Mouse (Mus musculus) stomach, postnatal 0 days (tissue): ENCODE data around the gene Crybg1. TPM values are rescaled to one million over a fixed set of nuclear protein-coding genes. Genes with fewer than 3 reads are reported as not detected.

Experiments
- ATAC-seq: fragments of 200-750 bp; cut with Nextera tagmentation; 2 replicates; pipeline ENCODE4 v1.8.0; 2017; ENCODE audit not compliant: low FRiP score, low TSS enrichment
- DNase-seq: peaks from one replicate; pipeline ENCODE4 v3.0.0-alpha.2; 2016; ENCODE audit warnings: low spot score
- H3K27ac ChIP-seq: fragments of 300-500 bp; sonication (generic); replicated peaks from 2 replicates; pipeline ENCODE4 v1.5.1; 2014; ENCODE audit warnings: mild to moderate bottlenecking, control low read depth
- H3K27me3 ChIP-seq: fragments of 300-500 bp; sonication (generic); 2 replicates; pipeline ENCODE4 v1.6.1; 2014; ENCODE audit warnings: low read length; ENCODE audit not compliant: control insufficient read depth, insufficient read depth
- H3K36me3 ChIP-seq: fragments of 300-500 bp; sonication (generic); 2 replicates; pipeline ENCODE4 v1.6.1; 2014; ENCODE audit warnings: low read length, mixed read lengths; ENCODE audit not compliant: control insufficient read depth, insufficient read depth
- H3K4me1 ChIP-seq: fragments of 300-500 bp; sonication (generic); replicated peaks from 2 replicates; pipeline ENCODE4 v1.6.1; 2014; ENCODE audit warnings: antibody characterized with exemption; ENCODE audit not compliant: control insufficient read depth, insufficient read depth
- H3K4me2 ChIP-seq: fragments of 300-500 bp; sonication (generic); replicated peaks from 2 replicates; pipeline ENCODE4 v1.6.1; 2014; ENCODE audit warnings: low read depth, mild to moderate bottlenecking, control low read depth, moderate library complexity
- H3K4me3 ChIP-seq: fragments of 300-500 bp; sonication (generic); 2 replicates; pipeline ENCODE4 v1.5.1; 2014; ENCODE audit warnings: low read depth, low read length, control low read depth
- H3K9ac ChIP-seq: fragments of 300-500 bp; sonication (generic); 2 replicates; pipeline ENCODE4 v1.6.1; 2014; ENCODE audit warnings: mild to moderate bottlenecking, low read length, control low read depth, mixed read lengths
- H3K9me3 ChIP-seq: fragments of 300-500 bp; sonication (generic); 2 replicates; pipeline ENCODE4 v1.6.1; 2016; ENCODE audit warnings: low read length; ENCODE audit not compliant: control insufficient read depth
- CTCF ChIP-seq: IDR thresholded peaks from 2 replicates; pipeline ENCODE4 v1.5.1; 2016; ENCODE audit warnings: antibody characterized with exemption, low read depth, mild to moderate bottlenecking, moderate library complexity
- EP300 ChIP-seq: optimal IDR thresholded peaks from 2 replicates; pipeline ENCODE3; 2016; ENCODE audit warnings: antibody characterized with exemption
- WGBS: fragments of 180-500 bp; shearing (Covaris S2); extraction: QIAGEN DNeasy Blood & Tissue Kit; methylation state at CpG from one replicate; pipeline ENCODE4 v1.1.7; 2014; 5-methylcytosine and 5-hydroxymethylcytosine counted together
- polyA plus RNA-seq: library from polyadenylated mRNA; unstranded; fragments of >200 nt; fragmentation: Nextera tagmentation; extraction: Ambion mirVana; gene quantifications from 2 replicates; pipeline ENCODE4 v1.2.1, GENCODE M21; 2015

The Crybg1 gene
- polyA plus RNA-seq, 1 experiment from 2014 or later = 9.0 TPM

DNA sequence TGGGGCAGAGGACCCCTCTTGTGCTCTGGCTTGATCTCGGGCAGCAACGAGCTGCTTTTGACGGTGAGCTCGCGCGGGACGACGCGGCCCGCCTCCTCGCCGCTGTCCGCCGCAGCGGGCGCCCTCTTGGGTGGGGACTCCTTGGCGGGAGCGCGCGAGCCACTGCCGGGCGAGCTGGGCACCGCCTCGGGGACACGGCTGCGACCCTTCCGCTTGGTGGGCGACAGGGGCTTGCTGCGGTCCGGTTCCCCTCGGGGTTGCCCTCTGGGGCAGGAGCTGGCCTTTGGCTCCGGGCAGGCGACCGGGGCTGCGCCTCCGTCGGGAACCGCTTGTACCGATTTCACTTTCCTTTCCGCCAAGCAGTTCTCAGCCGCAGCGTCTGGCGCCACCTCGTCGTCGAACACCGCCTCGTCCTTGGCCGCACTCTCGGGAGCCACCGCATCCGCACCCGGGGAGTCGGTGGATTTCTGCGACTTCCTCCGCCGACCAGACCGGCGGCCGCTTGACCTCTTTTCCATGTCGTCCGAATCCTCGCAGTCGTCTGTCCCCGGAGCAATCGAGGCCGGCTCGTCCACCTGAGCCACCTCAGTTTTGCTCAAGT is 145.0 kb downstream of the Crybg1 start:
- H3K9ac ChIP-seq = peak overlapping the region; percentile 69
- H3K27ac ChIP-seq = peak overlapping the region; percentile 49
- no peaks in the 10 kb centered on the region for H3K9me3 ChIP-seq
- DNase-seq = peak; percentile 78
- peak; percentile 55 for TF ChIP-seq CTCF
- TF ChIP-seq EP300 = no peak
- 0 out of 2 replicates have a peak, but pooled peaks cover 2% of the 10 kb centered on the region for H3K27me3 ChIP-seq
- no peaks in the 10 kb centered on the region for H3K36me3 ChIP-seq
- peak overlapping the region; percentile 72 for H3K4me2 ChIP-seq
- peak overlapping the region; percentile 74 for H3K4me3 ChIP-seq
- peaks cover 3% of the 10 kb centered on the region; the same call in 1 of the 2 replicates for H3K4me1 ChIP-seq
- ATAC-seq = peak; percentile 64
- WGBS = 1% methylated on average over 56 of the region's 68 CpGs

DNA sequence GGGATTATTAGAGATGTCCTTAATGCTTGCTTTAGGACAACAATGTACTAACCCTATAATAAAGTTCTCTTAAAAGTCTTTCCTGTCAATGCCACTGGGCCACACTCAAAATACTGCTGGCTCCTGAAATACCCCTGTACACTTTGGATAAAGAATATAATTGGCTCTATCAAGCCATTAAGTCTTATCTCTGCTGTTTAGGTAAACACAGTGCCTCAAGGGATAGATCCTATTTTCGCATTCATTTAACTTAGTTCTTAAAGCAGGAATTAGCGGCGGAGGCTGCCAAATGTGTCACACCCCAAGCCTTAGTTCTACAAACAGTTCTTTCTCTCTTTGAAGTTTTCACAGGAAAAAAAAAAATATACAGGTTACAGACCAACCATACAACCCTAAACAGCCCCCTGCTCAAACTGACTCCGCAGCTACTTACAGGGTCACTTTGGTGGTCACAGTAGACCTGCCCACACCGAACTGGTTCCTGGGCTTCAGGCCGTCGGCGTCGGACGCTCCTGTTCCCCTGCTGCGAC is 145.6 kb downstream of the Crybg1 start:
- no peak overlapping the region for H3K27ac ChIP-seq
- TF ChIP-seq CTCF (no peak), EP300 (no peak)
- DNase-seq (no peak), ATAC-seq (no peak)
- H3K27me3 ChIP-seq = 0 out of 2 replicates have a peak, but pooled peaks cover 2% of the 10 kb centered on the region
- H3K4me3 ChIP-seq = peak overlapping the region; percentile 74
- 5% methylated on average over 11 of the region's 11 CpGs for WGBS
- peak overlapping the region; percentile 69 for H3K9ac ChIP-seq
- H3K36me3 ChIP-seq = no peaks in the 10 kb centered on the region
- H3K9me3 ChIP-seq = no peaks in the 10 kb centered on the region
- H3K4me1 ChIP-seq = peaks cover 3% of the 10 kb centered on the region; the same call in 1 of the 2 replicates
- H3K4me2 ChIP-seq = peak overlapping the region; percentile 72

- Histone ChIP-seq H3K27me3 (0 out of 2 replicates have a peak, but pooled peaks cover 2% of the 10 kb centered on the region), H3K4me3 (no peak overlapping the region; the same call in 1 of the 2 replicates), H3K27ac (no peak overlapping the region), H3K4me1 (peaks cover 3% of the 10 kb centered on the region; the same call in 1 of the 2 replicates), H3K9ac (no peak overlapping the region), H3K36me3 (no peaks in the 10 kb centered on the region), H3K4me2 (peak overlapping the region; percentile 72), H3K9me3 (no peaks in the 10 kb centered on the region)
- DNase-seq (peak; percentile 37), ATAC-seq (no peak)
- peak; percentile 76 for TF ChIP-seq CTCF
- TF ChIP-seq EP300 = no peak
- WGBS = 29% methylated on average over 14 of the region's 14 CpGs
Observed at GRCm38 (mm10) chr10:44002004-44002940, 146.4 kb downstream of the Crybg1 start.

DNA sequence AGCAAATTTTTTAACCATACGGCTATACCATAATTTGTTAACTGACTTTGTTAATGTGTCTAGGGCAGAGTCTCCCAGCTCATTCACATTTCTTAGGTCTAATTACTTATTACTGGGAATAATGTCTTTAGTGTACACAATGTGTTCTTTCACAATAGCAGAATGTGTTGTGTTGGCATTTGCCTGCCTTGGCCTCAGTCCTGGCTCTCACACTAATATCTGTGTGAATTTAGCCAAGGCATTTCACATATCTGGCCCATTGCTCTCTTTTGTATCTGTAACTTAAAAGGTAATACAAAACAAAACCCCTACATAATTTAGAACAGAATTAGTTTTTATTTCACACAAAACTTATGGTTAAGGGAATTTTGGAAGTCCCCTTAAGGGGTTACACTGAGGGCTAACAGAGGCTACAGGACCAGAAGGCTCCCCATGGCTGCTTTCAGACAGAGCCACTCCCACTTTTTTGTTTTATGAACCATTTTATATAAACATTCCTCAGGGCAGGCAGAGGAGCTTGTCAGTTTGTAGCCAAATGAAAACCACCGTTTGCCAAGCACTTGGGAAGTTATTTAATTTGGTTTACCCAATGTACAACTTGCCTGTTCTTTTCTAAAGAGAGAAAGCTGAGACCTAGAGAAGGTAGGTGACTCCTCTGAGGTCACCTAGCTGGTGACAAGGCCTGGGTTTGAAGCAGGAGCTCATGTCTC is 148.3 kb downstream of the Crybg1 start:
- TF ChIP-seq CTCF = no peak
- no peak for TF ChIP-seq EP300

GRCm38 (mm10) chr10:43998503-43999082 is 150.1 kb downstream of the Crybg1 start:
- Histone ChIP-seq H3K9ac (no peak overlapping the region), H3K9me3 (no peaks in the 10 kb centered on the region), H3K27me3 (no peaks in the 10 kb centered on the region), H3K4me3 (no peak overlapping the region), H3K4me2 (no peak overlapping the region), H3K4me1 (no peaks in the 10 kb centered on the region), H3K27ac (no peak overlapping the region), H3K36me3 (no peaks in the 10 kb centered on the region)
- no peak for DNase-seq
- WGBS = 82% methylated on average over 8 of the region's 8 CpGs
- no peak for TF ChIP-seq EP300
- no peak for TF ChIP-seq CTCF
- ATAC-seq = no peak

More for the DNA sequence above, 148.3 kb downstream of the Crybg1 start:
- 32% methylated on average over 2 of the region's 2 CpGs for WGBS
- H3K4me1 ChIP-seq = no peaks in the 10 kb centered on the region
- no peak overlapping the region for H3K9ac ChIP-seq
- H3K4me2 ChIP-seq = no peak overlapping the region
- no peak overlapping the region for H3K4me3 ChIP-seq
- H3K9me3 ChIP-seq = no peaks in the 10 kb centered on the region
- no peak for ATAC-seq
- no peaks in the 10 kb centered on the region for H3K36me3 ChIP-seq
- H3K27me3 ChIP-seq = no peaks in the 10 kb centered on the region
- no peak overlapping the region for H3K27ac ChIP-seq
- no peak for DNase-seq
